Mouse (Mus musculus): ENCODE data around the gene Exoc3l4. TPM values are rescaled to one million over a fixed set of nuclear protein-coding genes. Genes with fewer than 3 reads are reported as not detected.
A peak's percentile ranks its signal among the peaks of the same experiment; 100 is the strongest.

The Exoc3l4 gene
- polyA plus RNA-seq, 1 experiment from 2014 or later, result 10.9 TPM

- no peak for ATAC-seq (ENCODE audit: low FRiP score, low TSS enrichment)
- H3K9ac ChIP-seq (ENCODE audit: low read depth, low read length), result no peak overlapping the region
- WGBS, result 85% methylated on average over 3 of the region's 3 CpGs
- no peak overlapping the region for H3K4me3 ChIP-seq (ENCODE audit: low read length)
- no peaks in the 10 kb centered on the region for H3K36me3 ChIP-seq (ENCODE audit: control insufficient read depth, insufficient read depth, low read length)
- H3K27me3 ChIP-seq (ENCODE audit: control insufficient read depth, insufficient read depth, low read length), result peaks cover 13% of the 10 kb centered on the region
- no peaks in the 10 kb centered on the region for H3K9me3 ChIP-seq (ENCODE audit: control insufficient read depth, low read length)
- no peak overlapping the region for H3K27ac ChIP-seq (ENCODE audit: low read depth, low read length)
- H3K4me1 ChIP-seq (ENCODE audit: control insufficient read depth, insufficient read depth, low read length), result peaks cover 30% of the 10 kb centered on the region
- H3K4me2 ChIP-seq (replicated peaks; ENCODE audit: low read depth, low read length), result no peak overlapping the region
Measured at GRCm38 (mm10) chr12:111436170-111436569, 19.4 kb downstream of the Exoc3l4 start.

- Histone ChIP-seq H3K4me2 (replicated peaks; ENCODE audit: low read depth, low read length) (no peak overlapping the region), H3K4me3 (ENCODE audit: low read length) (no peak overlapping the region), H3K27ac (ENCODE audit: low read depth, low read length) (no peak overlapping the region), H3K4me1 (ENCODE audit: control insufficient read depth, insufficient read depth, low read length) (peaks cover 25% of the 10 kb centered on the region; the same call in 1 of the 2 replicates), H3K36me3 (ENCODE audit: control insufficient read depth, insufficient read depth, low read length) (no peaks in the 10 kb centered on the region), H3K9me3 (ENCODE audit: control insufficient read depth, low read length) (no peaks in the 10 kb centered on the region), H3K9ac (ENCODE audit: low read depth, low read length) (no peak overlapping the region), H3K27me3 (ENCODE audit: control insufficient read depth, insufficient read depth, low read length) (peaks cover 15% of the 10 kb centered on the region)
- 55% methylated on average over 8 of the region's 8 CpGs for whole genome bisulfite sequencing
- ATAC-seq (ENCODE audit: low FRiP score, low TSS enrichment), result no peak
Measured at GRCm38 (mm10) chr12:111436640-111437039, 19.8 kb downstream of the Exoc3l4 start.

- H3K4me3 ChIP-seq (ENCODE audit: low read length), result no peak overlapping the region
- H3K9me3 ChIP-seq (ENCODE audit: control insufficient read depth, low read length), result no peaks in the 10 kb centered on the region
- peaks cover 16% of the 10 kb centered on the region; the same call in 1 of the 2 replicates for H3K27me3 ChIP-seq (ENCODE audit: control insufficient read depth, insufficient read depth, low read length)
- H3K9ac ChIP-seq (ENCODE audit: low read depth, low read length), result no peak overlapping the region
- no peak overlapping the region for H3K4me2 ChIP-seq (replicated peaks; ENCODE audit: low read depth, low read length)
- 71% methylated on average over 5 of the region's 5 CpGs for WGBS
- no peak for ATAC-seq (ENCODE audit: low FRiP score, low TSS enrichment)
- no peaks in the 10 kb centered on the region for H3K36me3 ChIP-seq (ENCODE audit: control insufficient read depth, insufficient read depth, low read length)
- peaks cover 22% of the 10 kb centered on the region; the same call in 1 of the 2 replicates for H3K4me1 ChIP-seq (ENCODE audit: control insufficient read depth, insufficient read depth, low read length)
- H3K27ac ChIP-seq (ENCODE audit: low read depth, low read length), result no peak overlapping the region
Measured at GRCm38 (mm10) chr12:111437222-111437900, 20.5 kb downstream of the Exoc3l4 start.

- H3K9ac ChIP-seq (ENCODE audit: low read depth, low read length), result no peak overlapping the region
- peaks cover 17% of the 10 kb centered on the region; the same call in 1 of the 2 replicates for H3K4me1 ChIP-seq (ENCODE audit: control insufficient read depth, insufficient read depth, low read length)
- peaks cover 29% of the 10 kb centered on the region for H3K27me3 ChIP-seq (ENCODE audit: control insufficient read depth, insufficient read depth, low read length)
- H3K9me3 ChIP-seq (ENCODE audit: control insufficient read depth, low read length), result no peaks in the 10 kb centered on the region
- no peak overlapping the region for H3K4me2 ChIP-seq (replicated peaks; ENCODE audit: low read depth, low read length)
- no peak overlapping the region for H3K4me3 ChIP-seq (ENCODE audit: low read length)
- no peak for ATAC-seq (ENCODE audit: low FRiP score, low TSS enrichment)
- 84% methylated on average over 6 of the region's 6 CpGs for WGBS
- H3K27ac ChIP-seq (ENCODE audit: low read depth, low read length), result no peak overlapping the region
- H3K36me3 ChIP-seq (ENCODE audit: control insufficient read depth, insufficient read depth, low read length), result no peaks in the 10 kb centered on the region
Measured at GRCm38 (mm10) chr12:111438850-111439249, 22.0 kb downstream of the Exoc3l4 start.

- no peak overlapping the region for H3K4me3 ChIP-seq (ENCODE audit: low read length)
- H3K27me3 ChIP-seq (ENCODE audit: control insufficient read depth, insufficient read depth, low read length), result peaks cover 49% of the 10 kb centered on the region
- H3K27ac ChIP-seq (ENCODE audit: low read depth, low read length), result no peak overlapping the region
- ATAC-seq (ENCODE audit: low FRiP score, low TSS enrichment), result no peak
- WGBS, result 88% methylated on average over 9 of the region's 9 CpGs
- H3K4me1 ChIP-seq (ENCODE audit: control insufficient read depth, insufficient read depth, low read length), result peaks cover 17% of the 10 kb centered on the region; the same call in 1 of the 2 replicates
- no peaks in the 10 kb centered on the region for H3K36me3 ChIP-seq (ENCODE audit: control insufficient read depth, insufficient read depth, low read length)
- no peak overlapping the region for H3K4me2 ChIP-seq (replicated peaks; ENCODE audit: low read depth, low read length)
- H3K9me3 ChIP-seq (ENCODE audit: control insufficient read depth, low read length), result no peaks in the 10 kb centered on the region
- no peak overlapping the region for H3K9ac ChIP-seq (ENCODE audit: low read depth, low read length)
Measured at GRCm38 (mm10) chr12:111440701-111441373, 24.0 kb downstream of the Exoc3l4 start.

GRCm38 (mm10) chr12:111441523-111441922 is 24.7 kb downstream of the Exoc3l4 start:
- H3K36me3 ChIP-seq (ENCODE audit: control insufficient read depth, insufficient read depth, low read length), result no peaks in the 10 kb centered on the region
- H3K4me3 ChIP-seq (ENCODE audit: low read length), result no peak overlapping the region
- no peak overlapping the region for H3K9ac ChIP-seq (ENCODE audit: low read depth, low read length)
- peak overlapping the region; percentile 88; the same call in 1 of the 2 replicates for H3K4me2 ChIP-seq (replicated peaks; ENCODE audit: low read depth, low read length)
- H3K9me3 ChIP-seq (ENCODE audit: control insufficient read depth, low read length), result no peaks in the 10 kb centered on the region
- ATAC-seq (ENCODE audit: low FRiP score, low TSS enrichment), result no peak
- H3K27ac ChIP-seq (ENCODE audit: low read depth, low read length), result no peak overlapping the region
- 66% methylated on average over 3 of the region's 3 CpGs for WGBS
- H3K4me1 ChIP-seq (ENCODE audit: control insufficient read depth, insufficient read depth, low read length), result peaks cover 22% of the 10 kb centered on the region; the same call in 1 of the 2 replicates
- peaks cover 56% of the 10 kb centered on the region for H3K27me3 ChIP-seq (ENCODE audit: control insufficient read depth, insufficient read depth, low read length)

- ATAC-seq (ENCODE audit: low FRiP score, low TSS enrichment), result peak; percentile 80
- WGBS, result 1% methylated on average over 48 of the region's 48 CpGs
- peaks cover 31% of the 10 kb centered on the region for H3K4me1 ChIP-seq (ENCODE audit: control insufficient read depth, insufficient read depth, low read length)
- H3K4me3 ChIP-seq (ENCODE audit: low read length), result peak within 1 kb of the TSS; percentile 43
- H3K4me2 ChIP-seq (replicated peaks; ENCODE audit: low read depth, low read length), result peak within 1 kb of the TSS; percentile 88
- no peaks in the 10 kb centered on the region for H3K9me3 ChIP-seq (ENCODE audit: control insufficient read depth, low read length)
- H3K27me3 ChIP-seq (ENCODE audit: control insufficient read depth, insufficient read depth, low read length), result peaks cover 65% of the 10 kb centered on the region
- peak within 1 kb of the TSS; percentile 47; the same call in 1 of the 2 replicates for H3K9ac ChIP-seq (ENCODE audit: low read depth, low read length)
- no peak within 1 kb of the TSS for H3K27ac ChIP-seq (ENCODE audit: low read depth, low read length)
- no peaks in the 10 kb centered on the region for H3K36me3 ChIP-seq (ENCODE audit: control insufficient read depth, insufficient read depth, low read length)
Measured at GRCm38 (mm10) chr12:111442309-111443010, 25.6 kb downstream of the Exoc3l4 start, which contains the start of gene Tnfaip2. Gene Tnfaip2, plus strand, starts transcription at chr12:111442469.

GRCm38 (mm10) chr12:111443011-111443870 is 26.4 kb downstream of the Exoc3l4 start:
- H3K27ac ChIP-seq (ENCODE audit: low read depth, low read length), result no peak overlapping the region
- no peak for ATAC-seq (ENCODE audit: low FRiP score, low TSS enrichment)

More at GRCm38 (mm10) chr12:111443011-111443870, 26.4 kb downstream of the Exoc3l4 start:
- Histone ChIP-seq H3K4me2 (replicated peaks; ENCODE audit: low read depth, low read length) (peak overlapping the region; percentile 88), H3K4me1 (ENCODE audit: control insufficient read depth, insufficient read depth, low read length) (peaks cover 35% of the 10 kb centered on the region), H3K4me3 (ENCODE audit: low read length) (peak overlapping the region; percentile 43), H3K9ac (ENCODE audit: low read depth, low read length) (peak overlapping the region; percentile 47; the same call in 1 of the 2 replicates), H3K36me3 (ENCODE audit: control insufficient read depth, insufficient read depth, low read length) (no peaks in the 10 kb centered on the region), H3K9me3 (ENCODE audit: control insufficient read depth, low read length) (no peaks in the 10 kb centered on the region), H3K27me3 (ENCODE audit: control insufficient read depth, insufficient read depth, low read length) (peaks cover 71% of the 10 kb centered on the region)
- 18% methylated on average over 15 of the region's 15 CpGs for WGBS

All from kidney, embryonic 14.5 days (tissue).